Mouse (Mus musculus) urinary bladder, postnatal 10 days (tissue): ENCODE data around the gene Catsper4.
"Not testable (repeated sequence)": the region's sequence is repeated elsewhere in the genome, so short reads cannot be mapped to it uniquely, and the experiment has no call there.

Source experiments
- DNase-seq: peaks from one replicate; pipeline ENCODE4 v3.0.0; 2022; ENCODE audit warnings: low spot score

The Catsper4 gene

GRCm38 (mm10) chr4:134227194-134227593 is at the start of gene Catsper4:
TSS of gene Catsper4 (minus strand) at chr4:134227383.
- no peak for DNase-seq

- no peak for DNase-seq
Measured at GRCm38 (mm10) chr4:134273417-134274345, 46.5 kb upstream of the Catsper4 start.

GRCm38 (mm10) chr4:134272731-134273416 is 45.7 kb upstream of the Catsper4 start:
- DNase-seq: no peak

- DNase-seq: no peak
Measured at GRCm38 (mm10) chr4:134271979-134272378, 44.8 kb upstream of the Catsper4 start.

DNA sequence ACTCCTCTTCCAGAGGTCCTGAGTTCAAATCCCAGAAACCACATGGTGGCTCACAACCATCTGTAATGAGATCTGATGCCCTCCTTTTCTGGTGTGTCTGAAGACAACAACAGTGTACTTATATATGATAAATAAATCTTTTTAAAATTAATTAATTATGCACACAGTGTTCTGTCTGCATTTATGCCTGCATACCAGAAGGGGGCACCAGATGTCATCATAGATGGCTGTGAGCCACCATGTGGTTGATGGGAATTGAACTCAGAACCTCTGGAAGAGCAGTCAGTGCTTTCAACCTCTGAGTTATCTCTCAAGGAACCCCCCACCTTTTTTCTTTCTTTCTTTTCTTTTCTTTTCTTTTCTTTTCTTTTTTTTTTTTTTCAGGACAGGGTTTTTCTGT is 42.4 kb upstream of the Catsper4 start:
- DNase-seq: not testable (repeated sequence)

- no peak for DNase-seq
Measured at GRCm38 (mm10) chr4:134268102-134268655, 41.0 kb upstream of the Catsper4 start.

- DNase-seq: no peak
Measured at GRCm38 (mm10) chr4:134265860-134266585, 38.8 kb upstream of the Catsper4 start.

GRCm38 (mm10) chr4:134263191-134263590 is 36.0 kb upstream of the Catsper4 start:
- DNase-seq: no peak

DNA sequence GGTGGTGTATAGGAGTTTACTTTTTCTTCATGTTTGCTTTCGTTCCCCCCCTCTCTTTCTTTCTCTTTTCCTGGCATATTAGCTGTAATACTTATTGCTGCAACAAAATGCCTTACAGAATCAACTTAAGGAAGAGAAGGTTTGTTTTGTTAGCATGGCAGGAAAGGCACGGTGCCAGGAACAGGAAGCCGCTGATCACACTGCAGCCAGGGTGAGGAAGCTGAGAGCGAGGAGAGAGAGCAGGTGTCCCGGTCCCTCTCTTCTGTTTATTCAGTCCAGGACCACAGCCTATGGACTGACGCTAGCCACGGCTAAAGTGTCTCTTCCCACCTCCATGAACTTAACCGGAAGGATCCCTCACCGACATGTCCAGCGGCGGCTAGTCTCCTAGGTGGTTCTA is 31.2 kb upstream of the Catsper4 start:
- no peak for DNase-seq

DNA sequence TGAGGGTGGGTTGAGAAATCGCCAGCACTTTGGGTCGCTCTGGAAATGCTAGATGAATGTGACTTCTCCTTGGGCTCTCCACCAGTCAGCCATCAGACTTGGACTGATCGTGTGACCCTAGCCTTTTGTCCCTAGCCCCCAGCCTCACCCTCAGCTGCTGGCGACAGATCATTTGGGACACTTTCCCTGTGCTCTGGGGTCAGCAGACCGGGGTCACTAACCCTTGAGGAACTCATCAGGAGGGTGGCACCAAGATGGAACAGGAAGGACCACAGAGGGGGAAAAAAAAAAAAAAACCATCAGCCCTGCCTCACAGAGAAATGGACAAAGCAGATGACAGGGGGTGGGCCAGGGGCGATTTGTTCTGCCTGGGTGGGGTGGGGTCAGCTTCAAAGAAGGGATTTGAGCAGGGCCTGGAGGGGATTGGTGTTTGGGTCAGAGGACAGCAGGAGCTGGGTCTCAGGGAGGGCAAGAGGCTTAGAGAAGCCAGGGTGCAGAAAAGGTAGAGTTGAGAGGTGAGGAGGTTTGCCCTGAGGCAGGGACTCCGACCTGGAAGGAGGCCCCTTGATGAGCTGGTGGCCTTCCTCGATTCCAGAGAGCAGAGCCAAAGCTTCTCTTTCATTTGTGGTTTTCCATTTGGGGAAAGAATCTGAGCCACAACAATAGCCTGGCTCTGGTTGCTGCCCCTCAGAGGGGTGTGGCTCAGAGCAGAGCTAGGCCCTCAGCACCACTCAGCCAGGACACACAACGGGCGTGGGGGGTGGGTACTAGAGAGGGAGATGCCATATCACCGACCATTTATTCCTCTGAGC is 30.2 kb upstream of the Catsper4 start:
- DNase-seq: no peak

- DNase-seq: no peak
Measured at GRCm38 (mm10) chr4:134256407-134257197, 29.4 kb upstream of the Catsper4 start.

- no peak for DNase-seq
Measured at GRCm38 (mm10) chr4:134255854-134256253, 28.7 kb upstream of the Catsper4 start.

- DNase-seq: no peak
Measured at GRCm38 (mm10) chr4:134254835-134255234, 27.7 kb upstream of the Catsper4 start.

DNA sequence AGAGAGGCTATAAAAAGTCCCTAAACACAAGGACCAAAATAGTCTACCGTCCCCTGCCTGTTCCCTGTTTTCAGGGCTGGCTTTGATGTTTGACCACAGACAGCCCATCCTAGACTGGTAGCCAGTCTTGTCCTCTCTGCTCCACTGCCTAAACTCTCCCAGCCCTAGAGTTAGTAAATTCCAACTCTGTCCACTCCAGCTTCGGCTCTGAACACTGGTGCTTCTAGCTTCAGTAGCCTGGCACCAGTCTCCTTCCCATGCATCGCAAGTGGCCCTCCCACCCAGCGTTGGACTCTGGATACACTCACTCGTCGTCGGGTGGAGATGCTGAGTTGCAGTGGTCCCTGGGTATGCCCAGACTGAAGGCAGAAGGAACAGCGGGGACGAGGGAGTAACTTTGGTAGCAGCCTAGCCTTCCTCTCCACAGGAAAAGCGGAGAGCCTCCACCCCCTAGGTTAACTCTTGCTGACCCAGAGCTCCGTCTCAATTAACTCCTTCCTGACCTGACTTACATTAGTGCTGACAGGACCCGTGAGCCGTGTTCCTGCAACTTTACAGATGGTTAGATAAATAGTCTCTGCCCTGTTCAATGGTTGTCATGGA is 26.6 kb upstream of the Catsper4 start, which contains the start of gene Grrp1:
Gene Grrp1, minus strand, starts transcription at position 385 of the 603 bp plus-strand sequence.
- no peak for DNase-seq

- DNase-seq: no peak
Measured at GRCm38 (mm10) chr4:134252911-134253721, 25.9 kb upstream of the Catsper4 start.

- DNase-seq: no peak
Measured at GRCm38 (mm10) chr4:134252131-134252910, 25.1 kb upstream of the Catsper4 start.

DNA sequence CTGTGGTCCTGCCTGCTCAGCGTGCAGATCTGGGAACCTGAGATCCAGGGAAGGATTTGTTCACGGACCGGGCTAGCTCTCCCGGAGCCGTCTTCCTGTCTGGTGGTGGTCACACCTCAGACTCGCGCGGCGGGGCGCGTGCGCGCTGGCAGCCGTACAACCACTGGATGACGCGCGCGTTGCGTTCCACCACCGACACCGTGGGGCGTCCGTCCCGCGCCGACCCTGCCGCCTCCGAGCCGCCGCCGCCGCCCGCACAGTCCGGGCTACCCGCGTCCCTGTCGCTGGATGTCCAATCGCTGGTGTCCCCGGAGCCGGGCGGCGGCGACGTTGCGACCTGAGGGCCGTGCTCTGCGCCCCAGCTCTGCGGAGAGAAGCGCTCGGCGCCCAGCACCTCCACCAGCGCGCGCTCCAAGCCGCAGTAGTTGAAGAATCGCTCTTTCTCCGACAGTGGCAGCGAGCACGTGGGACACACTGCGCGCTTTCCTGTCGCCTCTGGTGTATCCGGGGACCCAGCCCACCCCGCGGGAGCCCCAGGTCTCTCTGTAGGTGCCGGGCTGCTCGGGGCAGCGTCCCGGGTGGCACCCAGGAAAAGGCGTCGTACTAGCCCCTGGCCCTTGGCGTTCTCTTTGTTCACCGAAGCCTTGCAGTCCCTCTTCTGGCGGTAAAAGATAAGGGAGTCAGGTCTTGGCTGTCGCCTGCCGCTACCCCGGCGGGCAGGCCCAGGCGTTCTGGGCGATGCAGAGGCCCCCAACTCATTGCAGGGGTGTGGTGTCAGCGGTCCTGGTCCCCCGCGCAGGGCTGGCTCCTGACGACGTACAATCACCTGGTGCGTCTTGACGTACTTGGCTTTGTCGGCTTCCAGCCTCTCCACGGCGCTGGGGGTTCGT is 24.3 kb upstream of the Catsper4 start:
- DNase-seq: no peak
